Mouse (Mus musculus) brain, embryonic 14.5 days (tissue): ENCODE measurements around the gene Bcl11a.

ENCODE experiments used
- CTCF ChIP-seq: fragments of 200-500 bp; IDR thresholded peaks from 2 replicates; pipeline ENCODE4 v1.5.1; 2012; ENCODE audit warnings: inconsistent platforms, mild to moderate bottlenecking, moderate library complexity, borderline replicate concordance; ENCODE audit not compliant: insufficient read depth, insufficient read length; ENCODE audit errors: extremely low read depth
- POLR2A ChIP-seq: fragments of 200-500 bp; IDR thresholded peaks from 2 replicates; pipeline ENCODE4 v1.6.1; 2012; ENCODE audit warnings: mild to moderate bottlenecking, inconsistent platforms, borderline replicate concordance; ENCODE audit not compliant: poor library complexity, insufficient read depth, insufficient read length, severe bottlenecking; ENCODE audit errors: extremely low read depth

- TF ChIP-seq CTCF (no peak), POLR2A (no peak)
Measured at GRCm38 (mm10) chr11:24202641-24203361, 124.9 kb downstream of the Bcl11a start.
